Mouse (Mus musculus): Measurements from ENCODE around the gene Atxn7l1. TPM values are rescaled to one million over a fixed set of nuclear protein-coding genes. Genes with fewer than 3 reads are reported as not detected.
A peak's percentile ranks its signal among the peaks of the same experiment; 100 is the strongest.

Atxn7l1 gene
- polyA plus RNA-seq, 1 experiment from 2014 or later, result 16.0 TPM

DNA sequence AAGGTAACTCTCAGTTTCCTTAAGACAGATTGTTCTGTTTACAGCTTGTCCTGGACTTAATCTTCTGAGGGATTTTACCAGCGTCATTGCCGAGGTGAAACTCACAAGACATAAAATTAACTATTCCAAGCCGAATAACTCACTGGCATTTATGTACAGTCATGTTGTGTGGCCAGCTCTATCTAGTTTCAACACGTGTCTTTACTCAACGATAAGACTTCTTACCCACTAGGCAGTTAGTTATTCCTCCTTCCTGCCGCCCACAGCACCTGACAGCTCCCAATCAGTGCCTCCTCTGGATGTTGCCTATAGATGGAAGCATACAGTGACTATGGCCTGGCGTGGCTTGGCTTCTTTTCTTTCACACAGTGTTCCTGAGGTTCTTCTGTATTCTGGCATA lies 161.2 kb downstream of the Atxn7l1 start:
- Histone ChIP-seq H3K4me2 (ENCODE audit: low read depth, low read length, severe bottlenecking) (no peak overlapping the region), H3K36me3 (ENCODE audit: control insufficient read depth, insufficient read depth, low read length) (no peaks in the 10 kb centered on the region), H3K27ac (ENCODE audit: low read depth, low read length) (no peak overlapping the region), H3K4me3 (ENCODE audit: low read depth, low read length) (no peak overlapping the region), H3K9ac (ENCODE audit: low read length) (no peak overlapping the region), H3K4me1 (replicated peaks; ENCODE audit: control insufficient read depth, insufficient read depth, low read length) (no peaks in the 10 kb centered on the region), H3K27me3 (ENCODE audit: control insufficient read depth, insufficient read depth, low read length) (no peaks in the 10 kb centered on the region; the same call in 1 of the 2 replicates), H3K9me3 (ENCODE audit: control insufficient read depth, low read length) (no peaks in the 10 kb centered on the region)
- WGBS, result 92% methylated on average over 7 of the region's 7 CpGs
- no peak for DNase-seq (ENCODE audit: low spot score)
- ATAC-seq (replicated peaks; ENCODE audit: low FRiP score), result no peak

DNA sequence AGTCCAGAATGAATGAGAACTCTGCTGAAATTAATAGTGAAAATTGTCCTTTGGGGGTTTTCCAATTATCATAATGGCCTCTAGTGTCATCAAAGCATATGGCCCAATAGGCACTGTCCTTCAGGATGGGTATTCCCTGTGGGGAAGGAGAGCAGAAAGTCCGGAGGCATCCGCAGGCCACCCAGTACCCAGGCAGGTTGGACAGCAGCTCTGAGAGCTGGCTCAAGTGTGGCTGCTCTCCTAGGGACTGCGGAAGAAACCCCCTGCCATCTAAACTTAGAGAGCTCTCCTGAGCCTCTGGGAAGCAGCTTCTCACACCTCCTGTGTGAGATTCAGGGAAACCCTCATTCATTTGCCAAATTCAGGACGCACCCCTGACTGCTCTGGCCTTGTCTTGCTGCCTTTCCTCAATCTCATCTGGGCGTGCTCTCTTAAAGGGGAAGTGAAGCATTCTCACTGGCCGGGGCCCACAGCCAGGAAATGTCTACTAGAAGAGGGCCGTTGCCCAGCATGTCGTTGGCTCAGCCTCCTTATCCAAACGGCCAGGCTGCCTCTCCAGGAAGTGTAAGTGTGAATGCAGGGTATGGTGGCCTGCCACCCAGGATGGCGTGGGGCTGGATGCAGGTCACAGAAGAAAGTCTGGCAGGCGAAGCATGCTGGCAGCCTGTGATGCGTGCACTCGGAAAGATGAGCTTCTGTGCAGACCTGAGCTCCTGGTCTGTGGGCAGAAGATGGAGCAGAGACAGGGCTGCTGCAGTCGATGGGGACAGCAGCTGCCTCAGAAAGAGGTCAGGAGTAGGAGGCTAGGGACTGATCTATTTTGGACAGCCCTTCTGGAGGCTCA lies 166.6 kb downstream of the Atxn7l1 start:
- Histone ChIP-seq H3K4me3 (ENCODE audit: low read depth, low read length) (no peak overlapping the region), H3K27me3 (ENCODE audit: control insufficient read depth, insufficient read depth, low read length) (no peaks in the 10 kb centered on the region), H3K36me3 (ENCODE audit: control insufficient read depth, insufficient read depth, low read length) (no peaks in the 10 kb centered on the region), H3K9ac (ENCODE audit: low read length) (0 out of 2 replicates have a peak overlapping the region, but pooled peaks have one; percentile 1), H3K4me1 (replicated peaks; ENCODE audit: control insufficient read depth, insufficient read depth, low read length) (no peaks in the 10 kb centered on the region), H3K4me2 (ENCODE audit: low read depth, low read length, severe bottlenecking) (no peak overlapping the region), H3K9me3 (ENCODE audit: control insufficient read depth, low read length) (no peaks in the 10 kb centered on the region), H3K27ac (ENCODE audit: low read depth, low read length) (no peak overlapping the region)
- no peak for DNase-seq (ENCODE audit: low spot score)
- no peak for ATAC-seq (replicated peaks; ENCODE audit: low FRiP score)
- 39% methylated on average over 14 of the region's 14 CpGs for WGBS

GRCm38 (mm10) chr12:33314924-33315643 lies 167.6 kb downstream of the Atxn7l1 start:
- H3K4me2 ChIP-seq (ENCODE audit: low read depth, low read length, severe bottlenecking), result no peak overlapping the region
- DNase-seq (ENCODE audit: low spot score) (no peak), ATAC-seq (replicated peaks; ENCODE audit: low FRiP score) (no peak)
- WGBS, result 87% methylated on average over 16 of the region's 16 CpGs
- H3K9ac ChIP-seq (ENCODE audit: low read length), result no peak overlapping the region
- H3K27me3 ChIP-seq (ENCODE audit: control insufficient read depth, insufficient read depth, low read length), result no peaks in the 10 kb centered on the region
- no peaks in the 10 kb centered on the region for H3K9me3 ChIP-seq (ENCODE audit: control insufficient read depth, low read length)
- H3K27ac ChIP-seq (ENCODE audit: low read depth, low read length), result no peak overlapping the region
- H3K36me3 ChIP-seq (ENCODE audit: control insufficient read depth, insufficient read depth, low read length), result no peaks in the 10 kb centered on the region
- H3K4me3 ChIP-seq (ENCODE audit: low read depth, low read length), result no peak overlapping the region
- H3K4me1 ChIP-seq (replicated peaks; ENCODE audit: control insufficient read depth, insufficient read depth, low read length), result no peaks in the 10 kb centered on the region

DNA sequence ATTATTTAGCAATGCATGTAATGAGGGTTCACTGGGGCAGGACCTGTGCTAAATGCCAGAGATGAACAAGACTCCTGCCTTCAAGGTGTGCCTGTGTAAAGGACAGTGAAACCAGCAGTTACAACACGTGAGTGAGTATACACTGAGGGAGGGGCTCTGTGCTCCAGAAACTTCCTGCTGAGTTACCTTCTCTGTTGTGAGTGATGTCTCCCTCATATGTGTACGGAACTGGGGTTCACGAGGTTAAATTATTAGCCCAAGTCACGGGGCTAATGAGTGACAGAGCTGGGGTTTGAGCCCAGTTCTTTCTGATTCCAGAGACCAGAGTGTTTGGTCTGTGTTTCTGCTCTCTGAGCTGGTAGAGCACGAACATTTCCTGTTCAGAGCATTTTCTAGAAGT lies 168.3 kb downstream of the Atxn7l1 start:
- Histone ChIP-seq H3K27me3 (ENCODE audit: control insufficient read depth, insufficient read depth, low read length) (no peaks in the 10 kb centered on the region), H3K4me2 (ENCODE audit: low read depth, low read length, severe bottlenecking) (no peak overlapping the region), H3K9ac (ENCODE audit: low read length) (no peak overlapping the region), H3K36me3 (ENCODE audit: control insufficient read depth, insufficient read depth, low read length) (no peaks in the 10 kb centered on the region), H3K4me3 (ENCODE audit: low read depth, low read length) (no peak overlapping the region), H3K27ac (ENCODE audit: low read depth, low read length) (no peak overlapping the region), H3K4me1 (replicated peaks; ENCODE audit: control insufficient read depth, insufficient read depth, low read length) (no peaks in the 10 kb centered on the region), H3K9me3 (ENCODE audit: control insufficient read depth, low read length) (no peaks in the 10 kb centered on the region)
- WGBS, result 78% methylated on average over 5 of the region's 5 CpGs
- DNase-seq (ENCODE audit: low spot score), result no peak
- ATAC-seq (replicated peaks; ENCODE audit: low FRiP score), result no peak

- Histone ChIP-seq H3K4me2 (ENCODE audit: low read depth, low read length, severe bottlenecking) (no peak overlapping the region), H3K36me3 (ENCODE audit: control insufficient read depth, insufficient read depth, low read length) (no peaks in the 10 kb centered on the region), H3K4me3 (ENCODE audit: low read depth, low read length) (no peak overlapping the region), H3K27ac (ENCODE audit: low read depth, low read length) (no peak overlapping the region), H3K4me1 (replicated peaks; ENCODE audit: control insufficient read depth, insufficient read depth, low read length) (no peaks in the 10 kb centered on the region), H3K9me3 (ENCODE audit: control insufficient read depth, low read length) (no peaks in the 10 kb centered on the region), H3K27me3 (ENCODE audit: control insufficient read depth, insufficient read depth, low read length) (no peaks in the 10 kb centered on the region), H3K9ac (ENCODE audit: low read length) (no peak overlapping the region)
- DNase-seq (ENCODE audit: low spot score) (no peak), ATAC-seq (replicated peaks; ENCODE audit: low FRiP score) (no peak)
- WGBS, result 84% methylated on average over 9 of the region's 9 CpGs
Measured at GRCm38 (mm10) chr12:33317792-33318530, 170.5 kb downstream of the Atxn7l1 start.

DNA sequence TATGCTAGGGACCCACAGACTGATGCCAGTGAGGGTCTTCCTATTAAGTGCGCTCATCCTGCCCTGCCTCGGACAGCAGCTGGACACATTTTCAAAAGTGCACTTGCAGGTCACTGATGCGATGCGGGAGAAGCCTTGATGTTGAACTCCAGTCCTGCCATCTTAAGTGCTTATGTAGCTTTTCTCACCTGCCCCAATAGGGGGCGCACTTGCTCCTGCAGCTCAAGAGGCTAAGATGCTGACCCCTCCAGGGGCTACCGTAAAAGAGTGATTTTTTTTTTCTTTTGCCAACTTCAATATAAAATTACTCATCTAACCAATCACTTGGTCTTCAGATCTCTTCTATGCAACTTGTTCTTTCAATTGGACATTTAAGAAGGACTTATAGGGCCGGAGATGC lies 175.1 kb downstream of the Atxn7l1 start:
- H3K9me3 ChIP-seq (ENCODE audit: control insufficient read depth, low read length), result no peaks in the 10 kb centered on the region
- DNase-seq (ENCODE audit: low spot score) (no peak), ATAC-seq (replicated peaks; ENCODE audit: low FRiP score) (no peak)
- H3K4me1 ChIP-seq (replicated peaks; ENCODE audit: control insufficient read depth, insufficient read depth, low read length), result no peaks in the 10 kb centered on the region
- no peaks in the 10 kb centered on the region for H3K27me3 ChIP-seq (ENCODE audit: control insufficient read depth, insufficient read depth, low read length)
- 73% methylated on average over 7 of the region's 7 CpGs for WGBS
- H3K9ac ChIP-seq (ENCODE audit: low read length), result no peak overlapping the region
- no peak overlapping the region for H3K4me3 ChIP-seq (ENCODE audit: low read depth, low read length)
- no peaks in the 10 kb centered on the region; the same call in 1 of the 2 replicates for H3K36me3 ChIP-seq (ENCODE audit: control insufficient read depth, insufficient read depth, low read length)
- H3K27ac ChIP-seq (ENCODE audit: low read depth, low read length), result no peak overlapping the region
- H3K4me2 ChIP-seq (ENCODE audit: low read depth, low read length, severe bottlenecking), result no peak overlapping the region

DNA sequence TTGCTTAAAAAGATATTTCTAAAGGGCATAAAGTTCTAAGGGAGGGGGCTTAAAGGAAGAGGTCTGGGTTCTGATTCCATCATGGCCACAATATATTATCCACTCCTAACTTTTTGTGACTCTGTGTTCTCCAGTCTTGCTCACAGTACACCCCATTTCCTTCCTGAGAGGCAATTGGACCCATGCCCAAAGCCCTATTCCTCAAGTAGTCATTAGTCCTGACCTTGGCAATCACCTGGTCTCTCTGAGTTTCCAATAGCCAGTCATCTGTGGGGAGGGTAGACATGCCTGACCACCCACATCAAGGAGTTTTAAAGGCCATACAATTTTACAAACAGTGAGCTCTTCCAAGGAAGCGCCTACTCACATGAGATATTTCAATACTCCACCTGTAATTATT lies 176.3 kb downstream of the Atxn7l1 start:
- Histone ChIP-seq H3K9ac (ENCODE audit: low read length) (no peak overlapping the region), H3K4me3 (ENCODE audit: low read depth, low read length) (no peak overlapping the region), H3K4me2 (ENCODE audit: low read depth, low read length, severe bottlenecking) (no peak overlapping the region), H3K36me3 (ENCODE audit: control insufficient read depth, insufficient read depth, low read length) (no peaks in the 10 kb centered on the region; the same call in 1 of the 2 replicates), H3K4me1 (replicated peaks; ENCODE audit: control insufficient read depth, insufficient read depth, low read length) (no peaks in the 10 kb centered on the region), H3K27me3 (ENCODE audit: control insufficient read depth, insufficient read depth, low read length) (no peaks in the 10 kb centered on the region), H3K27ac (ENCODE audit: low read depth, low read length) (no peak overlapping the region), H3K9me3 (ENCODE audit: control insufficient read depth, low read length) (no peaks in the 10 kb centered on the region)
- ATAC-seq (replicated peaks; ENCODE audit: low FRiP score) (no peak), DNase-seq (ENCODE audit: low spot score) (no peak)
- WGBS, result 97% methylated on average over 1 of the region's 1 CpGs

DNA sequence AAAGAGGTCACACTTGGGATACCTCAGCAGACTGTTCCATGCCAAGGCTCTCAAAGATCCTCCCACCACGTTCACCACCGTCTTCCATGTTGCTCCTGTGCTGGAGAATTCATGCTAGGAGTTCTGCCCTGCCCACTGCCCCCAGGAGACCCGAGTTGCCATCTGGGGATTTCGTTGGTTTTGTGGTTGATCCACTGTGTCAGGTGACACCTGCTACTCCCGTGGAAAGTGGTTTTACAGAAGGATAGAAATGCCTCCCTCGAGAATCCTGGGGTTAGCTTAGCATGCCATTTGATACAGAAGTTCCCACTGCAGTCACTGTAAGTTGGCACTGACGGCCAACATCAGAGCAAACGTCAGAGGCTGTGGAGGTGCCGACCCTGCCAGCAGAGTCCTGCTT lies 177.9 kb downstream of the Atxn7l1 start:
- Histone ChIP-seq H3K4me2 (ENCODE audit: low read depth, low read length, severe bottlenecking) (no peak overlapping the region), H3K9me3 (ENCODE audit: control insufficient read depth, low read length) (no peaks in the 10 kb centered on the region)
- 82% methylated on average over 9 of the region's 9 CpGs for WGBS

More for the DNA sequence above, 177.9 kb downstream of the Atxn7l1 start:
- H3K36me3 ChIP-seq (ENCODE audit: control insufficient read depth, insufficient read depth, low read length), result no peaks in the 10 kb centered on the region; the same call in 1 of the 2 replicates
- H3K27ac ChIP-seq (ENCODE audit: low read depth, low read length), result no peak overlapping the region
- H3K27me3 ChIP-seq (ENCODE audit: control insufficient read depth, insufficient read depth, low read length), result no peaks in the 10 kb centered on the region
- no peak overlapping the region for H3K9ac ChIP-seq (ENCODE audit: low read length)
- H3K4me3 ChIP-seq (ENCODE audit: low read depth, low read length), result no peak overlapping the region
- DNase-seq (ENCODE audit: low spot score) (no peak), ATAC-seq (replicated peaks; ENCODE audit: low FRiP score) (no peak)
- H3K4me1 ChIP-seq (replicated peaks; ENCODE audit: control insufficient read depth, insufficient read depth, low read length), result no peaks in the 10 kb centered on the region
